Mouse (Mus musculus) heart, embryonic 10.5 days (tissue): ENCODE measurements around the gene Crtap. TPM values are rescaled to one million over a fixed set of nuclear protein-coding genes. Genes with fewer than 3 reads are reported as not detected.
"Not testable (repeated sequence)": the region's sequence is repeated elsewhere in the genome, so short reads cannot be mapped to it uniquely, and the experiment has no call there.

Experiments
- DNase-seq: peaks from one replicate; pipeline ENCODE4 v3.0.0-alpha.2; 2017; ENCODE audit warnings: low spot score
- H3K27ac ChIP-seq: fragments of 300-500 bp; sonication (generic); 2 replicates; pipeline ENCODE4 v1.5.1; 2016; ENCODE audit warnings: mild to moderate bottlenecking
- H3K27me3 ChIP-seq: fragments of 300-500 bp; sonication (generic); 2 replicates; pipeline ENCODE4 v1.6.1; 2016; ENCODE audit warnings: mild to moderate bottlenecking; ENCODE audit not compliant: poor library complexity, insufficient read depth, severe bottlenecking
- H3K36me3 ChIP-seq: fragments of 300-500 bp; sonication (generic); 2 replicates; pipeline ENCODE4 v1.6.1; 2016; ENCODE audit warnings: mild to moderate bottlenecking, moderate library complexity
- H3K4me1 ChIP-seq: fragments of 300-500 bp; sonication (generic); 2 replicates; pipeline ENCODE4 v1.6.1; 2016; ENCODE audit warnings: mild to moderate bottlenecking
- H3K4me3 ChIP-seq: fragments of 300-500 bp; sonication (generic); 2 replicates; pipeline ENCODE4 v1.5.1; 2016; ENCODE audit warnings: mild to moderate bottlenecking, moderate library complexity
- H3K9me3 ChIP-seq: fragments of 300-500 bp; sonication (generic); 2 replicates; pipeline ENCODE4 v1.6.1; 2016; ENCODE audit warnings: mild to moderate bottlenecking, moderate library complexity
- WGBS: fragments of 180-500 bp; shearing (Covaris S2); methylation state at CpG from one replicate; pipeline ENCODE4 v1.1.7; 2016; 5-methylcytosine and 5-hydroxymethylcytosine counted together
- polyA plus RNA-seq: library from polyadenylated mRNA; unstranded; fragments of >200 nt; fragmentation: Nextera tagmentation; extraction: Ambion mirVana; gene quantifications from 2 replicates; pipeline ENCODE4 v1.2.1, GENCODE M21; 2016

Crtap gene
- polyA plus RNA-seq, 1 experiment from 2014 or later, result 92.4 TPM

DNA sequence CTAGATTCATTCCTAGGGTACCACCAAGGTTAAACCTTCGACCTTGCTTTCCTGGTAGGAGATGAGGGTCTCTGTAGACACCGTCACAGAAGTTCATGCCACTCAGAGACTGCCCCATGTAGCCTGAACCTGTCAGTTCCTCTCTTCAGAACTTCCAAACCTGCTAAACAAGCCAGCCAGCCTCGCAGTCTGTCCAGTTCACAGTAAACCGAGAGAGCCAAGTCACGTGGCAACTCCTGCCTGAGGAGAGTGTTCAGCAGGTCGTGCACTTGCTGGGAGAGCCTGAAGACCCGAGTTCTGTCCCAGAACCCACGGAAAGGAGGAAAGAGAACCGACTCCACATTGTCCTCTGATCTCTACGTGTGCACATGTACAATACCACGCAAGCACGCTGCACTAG, 23.4 kb upstream of the Crtap start:
- WGBS, result 82% methylated on average over 12 of the region's 12 CpGs

DNA sequence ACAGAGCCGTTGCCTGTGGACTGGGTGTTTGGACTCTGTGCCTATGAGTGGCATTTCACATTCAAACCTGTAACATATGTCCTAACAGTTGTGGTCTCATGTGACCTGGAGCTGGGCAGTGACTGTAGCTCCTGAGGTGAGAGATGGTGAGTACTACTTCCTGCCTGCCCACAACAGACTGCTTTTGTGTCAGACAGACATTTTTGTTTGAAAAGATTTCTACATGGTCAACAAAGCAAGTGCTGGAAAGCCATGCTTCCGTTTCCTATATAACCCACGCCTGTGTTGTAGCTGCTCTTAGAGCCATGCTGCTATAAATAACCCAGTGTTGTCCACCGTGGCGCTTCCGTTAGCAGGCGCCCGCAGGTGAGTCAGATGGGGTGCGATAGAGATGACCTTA, 21.9 kb upstream of the Crtap start:
- Histone ChIP-seq H3K4me1 (peaks cover 5% of the 10 kb centered on the region; the same call in 1 of the 2 replicates), H3K4me3 (no peak overlapping the region), H3K27ac (no peak overlapping the region), H3K27me3 (no peaks in the 10 kb centered on the region), H3K9me3 (peaks cover 7% of the 10 kb centered on the region; the same call in 1 of the 2 replicates), H3K36me3 (peaks cover 51% of the 10 kb centered on the region)
- no peak for DNase-seq
- 65% methylated on average over 9 of the region's 9 CpGs for WGBS

More for the DNA sequence above, 23.4 kb upstream of the Crtap start:
- Histone ChIP-seq H3K4me1 (peaks cover 5% of the 10 kb centered on the region; the same call in 1 of the 2 replicates), H3K9me3 (peaks cover 7% of the 10 kb centered on the region; the same call in 1 of the 2 replicates), H3K27me3 (no peaks in the 10 kb centered on the region), H3K4me3 (no peak overlapping the region), H3K36me3 (peaks cover 38% of the 10 kb centered on the region), H3K27ac (no peak overlapping the region)
- DNase-seq, result no peak

DNA sequence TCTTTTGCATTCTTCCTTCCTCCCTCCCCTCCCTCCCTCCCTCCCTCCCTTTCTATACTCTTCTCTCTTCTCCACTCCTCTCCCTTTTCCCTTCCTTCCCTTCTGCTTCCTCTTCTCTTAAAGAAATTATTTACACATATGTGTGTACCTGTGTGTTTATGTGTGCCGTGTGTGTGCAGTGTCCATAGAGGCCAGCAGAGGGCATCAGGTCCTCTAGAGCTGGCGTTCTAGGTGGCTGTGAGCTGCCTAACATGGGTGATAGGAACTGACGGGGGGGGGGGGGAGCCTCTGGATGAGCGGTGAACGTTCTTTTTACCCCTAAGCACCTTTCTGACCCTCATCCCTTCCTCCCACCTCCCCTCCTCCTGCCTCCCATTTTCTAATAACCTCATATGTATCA, 20.8 kb upstream of the Crtap start:
- 84% methylated on average over 5 of the region's 5 CpGs for WGBS
- DNase-seq, result no peak
- Histone ChIP-seq H3K27me3 (no peaks in the 10 kb centered on the region), H3K27ac (no peak overlapping the region), H3K4me1 (peaks cover 5% of the 10 kb centered on the region; the same call in 1 of the 2 replicates), H3K9me3 (peaks cover 7% of the 10 kb centered on the region; the same call in 1 of the 2 replicates), H3K36me3 (peaks cover 61% of the 10 kb centered on the region), H3K4me3 (no peak overlapping the region)

DNA sequence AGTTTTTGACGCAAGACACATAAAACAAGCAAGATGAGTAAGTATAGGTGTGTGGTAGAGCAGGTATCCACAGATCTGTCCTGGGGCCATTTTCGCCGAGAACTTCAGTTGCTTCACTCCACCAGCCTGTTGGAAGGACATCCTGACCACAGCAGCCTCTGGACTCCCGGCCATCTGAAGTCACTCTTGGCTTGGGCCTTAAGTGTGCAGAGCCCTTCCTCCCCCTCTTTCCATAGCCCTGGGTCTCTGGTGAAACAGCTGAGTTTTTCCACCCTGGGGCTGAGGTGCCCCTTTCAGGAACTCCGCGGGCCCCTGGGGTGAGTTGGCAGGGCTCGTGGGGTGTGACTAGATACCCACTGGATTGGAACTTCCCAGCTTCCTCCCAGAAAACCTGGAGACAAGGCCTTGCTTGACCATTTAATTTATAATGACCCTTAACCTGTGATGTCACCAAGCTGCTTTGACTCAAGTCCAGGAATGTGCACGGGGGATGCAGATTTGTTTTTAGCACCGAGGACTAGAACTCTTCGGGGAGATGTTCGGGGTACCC, 19.9 kb upstream of the Crtap start:
- 92% methylated on average over 11 of the region's 11 CpGs for WGBS
- peaks cover 70% of the 10 kb centered on the region for H3K36me3 ChIP-seq

DNA sequence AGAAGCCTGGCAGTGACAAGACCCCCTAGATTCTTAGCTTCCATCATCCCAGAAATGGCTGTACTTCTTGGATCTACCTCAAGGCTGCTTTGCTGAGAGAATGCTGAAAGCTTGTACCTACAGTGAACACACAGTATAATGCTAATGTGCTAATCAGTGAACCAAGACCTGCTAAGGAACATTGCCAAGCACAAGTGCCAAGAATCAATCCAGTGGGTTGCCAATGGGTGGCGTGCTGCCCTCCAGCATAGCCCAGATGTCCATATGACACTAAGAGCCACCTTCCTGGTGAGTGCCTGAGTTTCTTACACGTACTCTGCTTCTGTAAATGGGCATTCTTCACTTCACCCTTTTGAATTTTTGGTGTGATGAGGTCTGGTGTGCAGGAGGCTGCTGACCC, 17.2 kb upstream of the Crtap start:
- no peak overlapping the region for H3K4me3 ChIP-seq

More for the DNA sequence above, 19.9 kb upstream of the Crtap start:
- Histone ChIP-seq H3K4me1 (peaks cover 5% of the 10 kb centered on the region; the same call in 1 of the 2 replicates), H3K27ac (no peak overlapping the region), H3K4me3 (no peak overlapping the region), H3K9me3 (peaks cover 7% of the 10 kb centered on the region; the same call in 1 of the 2 replicates), H3K27me3 (no peaks in the 10 kb centered on the region)
- DNase-seq, result no peak

GRCm38 (mm10) chr9:114401685-114402080, 11.2 kb upstream of the Crtap start:
- no peak for DNase-seq
- H3K36me3 ChIP-seq, result peaks cover 27% of the 10 kb centered on the region
- H3K4me3 ChIP-seq, result peak overlapping the region; percentile 97
- WGBS, result 4% methylated on average over 16 of the region's 16 CpGs
- H3K27ac ChIP-seq, result peak overlapping the region; percentile 93
- H3K4me1 ChIP-seq, result peaks cover 13% of the 10 kb centered on the region
- H3K9me3 ChIP-seq, result no peaks in the 10 kb centered on the region
- no peaks in the 10 kb centered on the region for H3K27me3 ChIP-seq

More for the DNA sequence above, 17.2 kb upstream of the Crtap start:
- Histone ChIP-seq H3K27ac (no peak overlapping the region), H3K4me1 (peaks cover 5% of the 10 kb centered on the region; the same call in 1 of the 2 replicates), H3K9me3 (peaks cover 7% of the 10 kb centered on the region; the same call in 1 of the 2 replicates), H3K36me3 (peaks cover 82% of the 10 kb centered on the region), H3K27me3 (no peaks in the 10 kb centered on the region)
- DNase-seq, result no peak
- WGBS, result 86% methylated on average over 2 of the region's 2 CpGs

GRCm38 (mm10) chr9:114400949-114401684, 10.6 kb upstream of the Crtap start, which contains the start of the genes Glb1 and Tmppe:
Glb1 (plus strand) TSS chr9:114401076.
Tmppe (plus strand) TSS chr9:114401105.
- H3K27me3 ChIP-seq, result no peaks in the 10 kb centered on the region
- peak within 1 kb of the TSS; percentile 93 for H3K27ac ChIP-seq
- peaks cover 22% of the 10 kb centered on the region for H3K36me3 ChIP-seq
- H3K4me3 ChIP-seq, result peak within 1 kb of the TSS; percentile 97
- no peaks in the 10 kb centered on the region for H3K9me3 ChIP-seq
- under 1% methylated on average over 68 of the region's 73 CpGs for WGBS
- peak; percentile 98 for DNase-seq
- H3K4me1 ChIP-seq, result peaks cover 13% of the 10 kb centered on the region

- H3K36me3 ChIP-seq, result peaks cover 16% of the 10 kb centered on the region
- no peaks in the 10 kb centered on the region for H3K27me3 ChIP-seq
- H3K9me3 ChIP-seq, result no peaks in the 10 kb centered on the region
- DNase-seq, result no peak
- peak overlapping the region; percentile 93 for H3K27ac ChIP-seq
- 30% methylated on average over 5 of the region's 5 CpGs for WGBS
- H3K4me1 ChIP-seq, result peaks cover 13% of the 10 kb centered on the region
- H3K4me3 ChIP-seq, result peak overlapping the region; percentile 97
Observed at GRCm38 (mm10) chr9:114400588-114400948, 10.1 kb upstream of the Crtap start.

DNA sequence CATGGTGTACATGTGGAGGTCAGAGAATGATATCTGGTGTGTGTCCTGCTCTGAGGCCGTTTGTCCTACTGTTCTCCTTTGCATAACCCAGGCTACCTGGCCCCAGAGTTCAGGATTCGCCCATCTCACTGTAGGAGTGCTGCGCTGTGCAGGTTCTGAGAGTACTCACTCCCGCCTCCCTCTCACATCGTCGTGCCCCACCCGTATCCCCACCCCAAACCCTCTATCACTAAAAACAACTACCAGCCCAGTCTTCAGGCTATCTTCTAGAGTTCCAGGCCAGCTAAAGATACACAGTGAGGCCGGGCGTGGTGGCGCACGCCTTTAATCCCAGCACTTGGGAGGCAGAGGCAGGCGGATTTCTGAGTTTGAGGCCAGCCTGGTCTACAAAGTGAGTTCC, 9.2 kb upstream of the Crtap start:
- peaks cover 16% of the 10 kb centered on the region for H3K4me1 ChIP-seq

DNA sequence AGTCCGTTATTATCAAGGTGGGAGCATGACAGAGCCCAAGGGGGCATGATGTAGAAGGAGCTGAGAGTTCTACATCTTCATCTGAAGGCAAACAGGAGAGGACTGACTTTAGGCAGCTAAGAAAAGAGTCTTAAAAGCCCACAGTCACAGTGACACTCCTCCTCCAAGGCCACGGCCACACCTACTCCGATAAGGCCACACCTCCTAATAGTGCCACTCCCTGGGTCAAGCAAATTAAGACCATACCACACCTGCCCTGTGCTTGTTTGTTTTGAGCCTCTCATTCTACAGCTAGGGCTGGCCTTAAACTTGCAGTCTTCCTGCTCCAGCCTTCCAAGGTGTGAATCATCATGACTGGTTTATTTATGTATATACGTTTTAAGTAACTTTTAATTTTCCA, 4.8 kb upstream of the Crtap start:
- Histone ChIP-seq H3K36me3 (no peaks in the 10 kb centered on the region), H3K27ac (no peak overlapping the region), H3K4me1 (peaks cover 10% of the 10 kb centered on the region; the same call in 1 of the 2 replicates), H3K27me3 (no peaks in the 10 kb centered on the region), H3K4me3 (no peak overlapping the region), H3K9me3 (no peaks in the 10 kb centered on the region)
- WGBS, result 88% methylated on average over 4 of the region's 4 CpGs
- DNase-seq, result no peak

More for the DNA sequence above, 9.2 kb upstream of the Crtap start:
- no peak for DNase-seq
- WGBS, result 79% methylated on average over 12 of the region's 12 CpGs
- Histone ChIP-seq H3K9me3 (no peaks in the 10 kb centered on the region), H3K36me3 (peaks cover 7% of the 10 kb centered on the region), H3K27ac (no peak overlapping the region), H3K4me3 (no peak overlapping the region), H3K27me3 (no peaks in the 10 kb centered on the region)

DNA sequence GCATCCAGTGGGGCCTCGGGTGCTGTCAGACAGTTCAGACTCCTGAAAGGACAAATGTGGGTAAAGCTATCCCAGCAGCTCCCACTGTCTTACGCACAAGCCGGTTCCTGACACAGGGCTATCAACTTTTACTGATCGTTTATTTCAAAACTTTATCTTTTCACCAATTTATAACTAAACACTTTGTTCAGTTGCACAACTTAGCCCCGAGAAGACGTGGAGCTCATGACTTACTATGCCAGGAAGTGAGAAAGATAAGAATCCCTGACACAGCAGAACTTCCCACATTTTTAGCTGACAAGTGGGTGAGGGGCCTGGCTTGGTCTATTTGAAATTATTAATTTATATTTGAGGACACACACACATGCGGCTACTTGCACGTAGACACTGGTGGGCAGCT, 4.2 kb upstream of the Crtap start:
- Histone ChIP-seq H3K27me3 (no peaks in the 10 kb centered on the region), H3K36me3 (no peaks in the 10 kb centered on the region), H3K4me1 (peaks cover 15% of the 10 kb centered on the region; the same call in 1 of the 2 replicates), H3K4me3 (no peak overlapping the region), H3K9me3 (no peaks in the 10 kb centered on the region), H3K27ac (no peak overlapping the region)
- no peak for DNase-seq
- 73% methylated on average over 8 of the region's 8 CpGs for WGBS

DNA sequence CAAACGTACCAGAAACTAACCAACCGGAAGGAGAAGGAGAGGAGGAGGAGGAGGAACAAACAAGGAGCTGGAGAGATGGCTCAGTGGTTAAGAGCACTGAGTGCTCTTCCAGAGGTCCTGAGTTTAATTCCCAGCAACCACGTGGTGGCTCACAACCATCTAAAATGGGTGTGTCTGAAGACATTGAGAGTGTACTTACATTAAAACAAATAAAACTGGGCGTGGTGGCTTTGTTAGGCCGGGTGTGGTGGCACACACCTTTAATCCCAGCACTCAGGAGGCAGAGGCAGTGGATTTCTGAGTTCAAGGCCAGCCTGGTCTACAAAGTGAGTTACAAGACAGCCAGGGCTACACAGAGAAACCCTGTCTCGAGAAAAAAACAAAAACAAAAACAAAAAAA, 3.7 kb upstream of the Crtap start:
- 70% methylated on average over 6 of the region's 6 CpGs for WGBS
- not testable (repeated sequence) for DNase-seq, H3K9me3 ChIP-seq, H3K36me3 ChIP-seq, H3K27ac ChIP-seq, H3K27me3 ChIP-seq, H3K4me3 ChIP-seq
- peaks cover 18% of the 10 kb centered on the region; the same call in 1 of the 2 replicates for H3K4me1 ChIP-seq

GRCm38 (mm10) chr9:114390749-114391075, 237 bp upstream of the Crtap start:
- Histone ChIP-seq H3K27me3 (no peaks in the 10 kb centered on the region), H3K4me1 (peaks cover 40% of the 10 kb centered on the region), H3K27ac (peak overlapping the region; percentile 96), H3K9me3 (no peaks in the 10 kb centered on the region), H3K36me3 (peaks cover 3% of the 10 kb centered on the region; the same call in 1 of the 2 replicates), H3K4me3 (peak overlapping the region; percentile 93)
- DNase-seq, result no peak
- 6% methylated on average over 10 of the region's 10 CpGs for WGBS
